Mouse (Mus musculus): ENCODE results near the gene Ubac2. TPM values are rescaled to one million over a fixed set of nuclear protein-coding genes. Genes with fewer than 3 reads are reported as not detected.
A peak's percentile ranks its signal among the peaks of the same experiment; 100 is the strongest.

Ubac2 gene
- polyA plus RNA-seq, 1 experiment = 55.9 TPM

GRCm38 (mm10) chr14:122003812-122004211 lies 125.4 kb downstream of the Ubac2 start:
- Histone ChIP-seq H3K27me3 (replicated peaks) (no peaks in the 10 kb centered on the region), H3K9me3 (no peaks in the 10 kb centered on the region), H3K4me1 (peaks cover 50% of the 10 kb centered on the region), H3K4me3 (replicated peaks) (no peak overlapping the region), H3K36me3 (replicated peaks; ENCODE audit: low read length) (peaks cover 44% of the 10 kb centered on the region)
- TF ChIP-seq FLI1 (IDR thresholded peaks at IDR 0.05; ENCODE audit: low read length) = no peak
- TF ChIP-seq GATA1 (IDR thresholded peaks at IDR 0.05; ENCODE audit: borderline replicate concordance, low read length) = no peak

DNA sequence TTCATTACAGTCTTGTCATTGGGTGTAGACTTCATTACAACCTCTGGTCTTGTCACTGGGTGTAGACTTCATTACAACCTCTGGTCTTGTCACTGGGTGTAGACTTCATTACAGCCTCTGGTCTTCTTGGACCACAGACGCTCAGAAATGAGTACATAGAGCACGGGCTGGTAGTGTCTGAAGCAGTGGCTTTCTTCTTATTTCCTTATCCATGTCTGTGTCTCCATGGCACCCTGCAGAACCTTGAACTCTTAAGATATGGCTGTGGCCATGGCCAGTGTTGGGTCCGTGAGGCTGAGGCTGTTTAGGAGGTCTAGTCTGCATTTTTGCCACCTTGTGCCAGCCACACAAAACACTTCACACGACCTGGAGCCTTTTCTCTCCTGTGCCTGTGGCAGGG lies 129.8 kb downstream of the Ubac2 start:
- peaks cover 42% of the 10 kb centered on the region for H3K36me3 ChIP-seq (replicated peaks; ENCODE audit: low read length)
- TF ChIP-seq FLI1 (IDR thresholded peaks at IDR 0.05; ENCODE audit: low read length) (no peak), GATA1 (IDR thresholded peaks at IDR 0.05; ENCODE audit: borderline replicate concordance, low read length) (no peak)
- peaks cover 46% of the 10 kb centered on the region for H3K4me1 ChIP-seq

DNA sequence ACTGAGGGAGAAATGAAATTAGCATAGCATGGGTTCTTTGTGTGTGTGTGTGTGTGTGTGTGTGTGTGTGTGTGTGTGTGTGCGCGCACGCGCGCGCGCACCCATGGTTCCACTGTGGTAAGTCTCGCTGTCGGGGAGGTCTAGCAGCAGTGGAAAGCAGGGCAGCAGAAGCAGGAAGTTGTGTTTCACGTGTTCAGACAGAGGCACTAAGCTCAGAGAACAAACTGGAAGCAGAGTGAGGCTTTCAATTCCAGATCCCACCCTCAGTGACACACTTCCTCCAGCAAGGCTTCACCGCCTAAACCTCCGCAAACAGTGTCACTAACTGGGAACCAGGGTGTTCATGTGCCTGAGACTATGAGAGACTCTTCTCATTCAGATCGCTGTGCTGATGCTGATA lies 131.1 kb downstream of the Ubac2 start:
- TF ChIP-seq FLI1 (IDR thresholded peaks at IDR 0.05; ENCODE audit: low read length) (no peak), GATA1 (IDR thresholded peaks at IDR 0.05; ENCODE audit: borderline replicate concordance, low read length) (no peak)
- Histone ChIP-seq H3K36me3 (replicated peaks; ENCODE audit: low read length) (peaks cover 50% of the 10 kb centered on the region), H3K9me3 (no peaks in the 10 kb centered on the region), H3K27me3 (replicated peaks) (no peaks in the 10 kb centered on the region), H3K4me3 (replicated peaks) (no peak overlapping the region), H3K4me1 (peaks cover 48% of the 10 kb centered on the region)

More for the DNA sequence above, 129.8 kb downstream of the Ubac2 start:
- Histone ChIP-seq H3K27me3 (replicated peaks) (no peaks in the 10 kb centered on the region), H3K4me3 (replicated peaks) (no peak overlapping the region), H3K9me3 (no peaks in the 10 kb centered on the region)

- H3K4me1 ChIP-seq = peaks cover 56% of the 10 kb centered on the region
- H3K4me3 ChIP-seq (replicated peaks) = no peak overlapping the region
- H3K27me3 ChIP-seq (replicated peaks) = no peaks in the 10 kb centered on the region
- peaks cover 54% of the 10 kb centered on the region for H3K36me3 ChIP-seq (replicated peaks; ENCODE audit: low read length)
- H3K9me3 ChIP-seq = no peaks in the 10 kb centered on the region
- no peak for TF ChIP-seq GATA1 (IDR thresholded peaks at IDR 0.05; ENCODE audit: borderline replicate concordance, low read length)
- TF ChIP-seq FLI1 (IDR thresholded peaks at IDR 0.05; ENCODE audit: low read length) = no peak
These were observed 131.9 kb downstream of the Ubac2 start for GRCm38 (mm10) chr14:122010301-122010700.

- Histone ChIP-seq H3K27me3 (replicated peaks) (no peaks in the 10 kb centered on the region), H3K4me3 (replicated peaks) (no peak overlapping the region), H3K36me3 (replicated peaks; ENCODE audit: low read length) (peaks cover 62% of the 10 kb centered on the region), H3K4me1 (peaks cover 68% of the 10 kb centered on the region), H3K9me3 (no peaks in the 10 kb centered on the region)
- TF ChIP-seq FLI1 (IDR thresholded peaks at IDR 0.05; ENCODE audit: low read length) (no peak), GATA1 (IDR thresholded peaks at IDR 0.05; ENCODE audit: borderline replicate concordance, low read length) (no peak)
These were observed 133.3 kb downstream of the Ubac2 start for GRCm38 (mm10) chr14:122011768-122012167.

DNA sequence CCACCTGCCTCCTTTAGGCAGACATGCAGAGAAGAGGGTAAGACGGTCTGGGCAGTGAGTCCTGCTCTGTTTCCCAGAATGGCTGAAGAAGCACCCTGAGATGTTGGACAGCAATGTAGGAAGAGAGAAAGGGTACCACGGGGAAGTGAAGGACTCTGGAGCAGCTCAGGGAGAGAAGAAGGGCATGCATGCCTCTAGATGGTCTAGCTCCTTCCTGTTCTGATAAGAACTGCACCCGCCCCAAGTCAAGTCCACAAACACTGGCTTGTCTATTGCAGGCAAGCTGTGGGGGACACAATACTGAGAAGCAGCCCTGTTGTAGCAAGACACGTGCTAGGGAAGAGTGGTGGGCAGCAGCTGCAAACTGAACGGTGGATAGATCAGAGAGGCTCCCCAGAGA lies 133.8 kb downstream of the Ubac2 start:
- TF ChIP-seq GATA1 (IDR thresholded peaks at IDR 0.05; ENCODE audit: borderline replicate concordance, low read length) (no peak), FLI1 (IDR thresholded peaks at IDR 0.05; ENCODE audit: low read length) (no peak)
- Histone ChIP-seq H3K4me3 (replicated peaks) (peak overlapping the region; percentile 56), H3K36me3 (replicated peaks; ENCODE audit: low read length) (peaks cover 62% of the 10 kb centered on the region), H3K4me1 (peaks cover 72% of the 10 kb centered on the region), H3K9me3 (no peaks in the 10 kb centered on the region), H3K27me3 (replicated peaks) (no peaks in the 10 kb centered on the region)

GRCm38 (mm10) chr14:122012814-122013213 lies 134.4 kb downstream of the Ubac2 start:
- Histone ChIP-seq H3K4me3 (replicated peaks) (no peak overlapping the region), H3K4me1 (peaks cover 75% of the 10 kb centered on the region), H3K27me3 (replicated peaks) (no peaks in the 10 kb centered on the region), H3K9me3 (no peaks in the 10 kb centered on the region), H3K36me3 (replicated peaks; ENCODE audit: low read length) (peaks cover 62% of the 10 kb centered on the region)
- TF ChIP-seq FLI1 (IDR thresholded peaks at IDR 0.05; ENCODE audit: low read length) (no peak), GATA1 (IDR thresholded peaks at IDR 0.05; ENCODE audit: borderline replicate concordance, low read length) (no peak)

DNA sequence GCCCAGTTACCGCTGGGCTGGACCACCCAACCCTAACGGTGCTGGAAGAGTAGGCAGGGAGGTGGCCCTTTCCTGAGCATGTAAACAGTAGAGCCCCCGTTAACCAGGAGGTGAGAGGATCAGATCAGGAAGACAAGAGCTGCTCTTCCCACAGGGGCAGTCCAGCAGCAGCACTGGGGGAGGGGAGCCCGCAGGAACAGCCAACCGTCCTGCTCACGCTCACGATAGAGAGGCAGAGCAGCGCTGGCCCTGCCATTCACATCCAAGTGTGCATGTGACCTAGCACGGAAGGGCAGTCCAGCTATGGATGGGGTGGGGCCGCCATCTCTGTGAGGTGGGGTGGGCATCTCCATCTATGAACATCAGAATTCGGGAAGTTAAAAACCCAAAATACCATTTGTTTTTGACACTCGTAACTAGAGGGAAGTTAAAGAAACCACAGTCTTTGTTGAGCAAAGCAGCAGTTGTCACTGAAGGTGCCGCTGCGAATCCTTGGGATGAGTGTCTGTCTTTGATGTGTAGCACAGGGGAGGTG lies 135.1 kb downstream of the Ubac2 start:
- TF ChIP-seq FLI1 (IDR thresholded peaks at IDR 0.05; ENCODE audit: low read length) (no peak), GATA1 (IDR thresholded peaks at IDR 0.05; ENCODE audit: borderline replicate concordance, low read length) (no peak)
- Histone ChIP-seq H3K27me3 (replicated peaks) (no peaks in the 10 kb centered on the region), H3K36me3 (replicated peaks; ENCODE audit: low read length) (peaks cover 63% of the 10 kb centered on the region), H3K4me1 (peaks cover 79% of the 10 kb centered on the region), H3K9me3 (no peaks in the 10 kb centered on the region), H3K4me3 (replicated peaks) (peak overlapping the region; percentile 85)

- peaks cover 56% of the 10 kb centered on the region for H3K36me3 ChIP-seq (replicated peaks; ENCODE audit: low read length)
- H3K9me3 ChIP-seq = no peaks in the 10 kb centered on the region
- no peak for TF ChIP-seq GATA1 (IDR thresholded peaks at IDR 0.05; ENCODE audit: borderline replicate concordance, low read length)
- TF ChIP-seq FLI1 (IDR thresholded peaks at IDR 0.05; ENCODE audit: low read length) = no peak
- H3K4me1 ChIP-seq = peaks cover 96% of the 10 kb centered on the region
- no peak overlapping the region for H3K4me3 ChIP-seq (replicated peaks)
- H3K27me3 ChIP-seq (replicated peaks) = peaks cover 7% of the 10 kb centered on the region
These were observed 139.5 kb downstream of the Ubac2 start for GRCm38 (mm10) chr14:122017958-122018357.

- Histone ChIP-seq H3K4me1 (peaks cover 96% of the 10 kb centered on the region), H3K36me3 (replicated peaks; ENCODE audit: low read length) (peaks cover 45% of the 10 kb centered on the region), H3K9me3 (no peaks in the 10 kb centered on the region), H3K27me3 (replicated peaks) (peaks cover 7% of the 10 kb centered on the region), H3K4me3 (replicated peaks) (no peak overlapping the region)
- TF ChIP-seq GATA1 (IDR thresholded peaks at IDR 0.05; ENCODE audit: borderline replicate concordance, low read length) = no peak
These were observed 141.0 kb downstream of the Ubac2 start for GRCm38 (mm10) chr14:122019389-122019788.

DNA sequence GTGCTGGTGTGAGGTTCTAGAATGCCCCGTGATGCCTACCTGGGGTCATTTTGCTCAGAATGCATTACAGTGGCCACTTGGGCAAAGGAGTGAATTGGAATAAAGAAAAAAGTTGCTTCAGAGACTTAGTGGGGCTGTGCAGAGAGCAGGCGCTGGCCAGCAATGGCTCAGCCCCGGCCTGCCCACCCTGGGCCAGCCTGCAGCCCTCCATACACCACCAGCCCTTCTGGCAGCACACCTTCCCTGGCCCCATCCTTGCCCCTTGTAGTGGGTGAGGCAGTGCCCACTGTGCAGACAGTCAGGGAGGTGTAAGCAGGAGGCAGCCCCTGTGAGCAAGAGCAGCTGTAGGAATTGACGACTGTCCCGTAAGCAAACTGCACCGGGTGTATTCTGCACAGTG lies 142.1 kb downstream of the Ubac2 start:
- no peaks in the 10 kb centered on the region for H3K9me3 ChIP-seq
- TF ChIP-seq GATA1 (IDR thresholded peaks at IDR 0.05; ENCODE audit: borderline replicate concordance, low read length) (no peak), FLI1 (IDR thresholded peaks at IDR 0.05; ENCODE audit: low read length) (no peak)
- peaks cover 39% of the 10 kb centered on the region for H3K36me3 ChIP-seq (replicated peaks; ENCODE audit: low read length)
- peaks cover 7% of the 10 kb centered on the region for H3K27me3 ChIP-seq (replicated peaks)
- H3K4me1 ChIP-seq = peaks cover 96% of the 10 kb centered on the region
- no peak overlapping the region for H3K4me3 ChIP-seq (replicated peaks)

Data from megakaryocyte, embryonic 14.5 days (primary cell).